Mouse (Mus musculus): Measurements from ENCODE around the gene Kdm1b. TPM values are rescaled to one million over a fixed set of nuclear protein-coding genes. Genes with fewer than 3 reads are reported as not detected.

Kdm1b gene
- polyA plus RNA-seq, 1 experiment, result 12.3 TPM

DNA sequence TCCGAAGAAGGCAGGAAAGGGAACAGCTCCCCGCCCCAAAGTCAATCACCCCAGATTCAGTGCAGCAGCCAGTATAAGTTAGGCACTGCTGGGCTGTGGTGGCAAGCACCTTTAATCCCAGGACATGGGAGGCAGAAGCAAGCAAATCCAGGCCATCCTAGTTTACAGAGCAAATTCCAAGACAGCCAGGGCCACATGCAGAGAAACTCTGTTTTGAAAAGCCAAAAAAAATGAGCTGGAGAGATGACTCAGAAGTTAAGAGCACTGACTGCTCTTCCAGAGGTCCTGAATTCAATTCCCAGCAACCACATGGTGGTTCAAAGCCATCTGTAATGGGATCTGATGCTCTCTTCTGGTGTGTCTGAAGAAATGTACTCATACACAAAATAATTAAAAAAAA, 50.5 kb downstream of the Kdm1b start:
- H3K27me3 ChIP-seq (ENCODE audit: control insufficient read depth, insufficient read depth, low read length, poor library complexity, severe bottlenecking), result no peaks in the 10 kb centered on the region
- H3K27ac ChIP-seq (ENCODE audit: insufficient read depth, low read length), result no peak overlapping the region
- no peak overlapping the region for H3K4me3 ChIP-seq (ENCODE audit: low read depth, low read length)
- no peak for TF ChIP-seq EP300 (IDR thresholded peaks at IDR 0.05; ENCODE audit: insufficient read depth, low read depth, low read length)
- no peak for TF ChIP-seq POLR2A (IDR thresholded peaks at IDR 0.05; ENCODE audit: insufficient read depth, low read length)
- no peak for TF ChIP-seq CTCF (IDR thresholded peaks at IDR 0.05; ENCODE audit: low read depth, low read length)
- peaks cover 66% of the 10 kb centered on the region for H3K36me3 ChIP-seq (ENCODE audit: control insufficient read depth, insufficient read depth, low read length, poor library complexity, severe bottlenecking)
- no peak overlapping the region for H3K9ac ChIP-seq (ENCODE audit: low read depth, poor library complexity, severe bottlenecking)
- H3K9me3 ChIP-seq (replicated peaks; ENCODE audit: control insufficient read depth, insufficient read depth, low read length, poor library complexity, severe bottlenecking), result no peaks in the 10 kb centered on the region
- H3K4me1 ChIP-seq (ENCODE audit: control insufficient read depth, insufficient read depth, low read length), result no peaks in the 10 kb centered on the region

DNA sequence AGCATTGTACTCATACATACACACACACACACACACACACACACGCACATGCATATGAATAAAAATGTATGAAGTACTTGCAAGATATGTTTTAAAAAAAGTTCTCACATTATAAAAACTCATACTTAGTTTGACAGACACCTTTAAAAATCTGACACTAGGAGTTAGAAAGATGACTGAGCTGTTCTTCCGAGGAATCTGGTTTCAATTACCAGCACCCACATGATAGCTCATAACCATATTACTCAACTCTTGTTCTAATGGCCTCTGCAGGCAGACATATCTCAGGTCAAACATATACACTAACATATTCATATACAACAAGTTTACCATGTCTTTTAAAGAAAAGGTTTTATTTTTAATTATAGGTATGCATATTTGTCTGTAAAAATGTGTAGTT, 53.3 kb downstream of the Kdm1b start:
- TF ChIP-seq POLR2A (IDR thresholded peaks at IDR 0.05; ENCODE audit: insufficient read depth, low read length) (no peak), EP300 (IDR thresholded peaks at IDR 0.05; ENCODE audit: insufficient read depth, low read depth, low read length) (no peak), CTCF (IDR thresholded peaks at IDR 0.05; ENCODE audit: low read depth, low read length) (no peak)
- H3K9ac ChIP-seq (ENCODE audit: low read depth, poor library complexity, severe bottlenecking), result no peak overlapping the region
- no peaks in the 10 kb centered on the region for H3K4me1 ChIP-seq (ENCODE audit: control insufficient read depth, insufficient read depth, low read length)
- H3K27me3 ChIP-seq (ENCODE audit: control insufficient read depth, insufficient read depth, low read length, poor library complexity, severe bottlenecking), result no peaks in the 10 kb centered on the region
- peaks cover 65% of the 10 kb centered on the region for H3K36me3 ChIP-seq (ENCODE audit: control insufficient read depth, insufficient read depth, low read length, poor library complexity, severe bottlenecking)
- no peak overlapping the region for H3K27ac ChIP-seq (ENCODE audit: insufficient read depth, low read length)
- H3K4me3 ChIP-seq (ENCODE audit: low read depth, low read length), result no peak overlapping the region
- no peaks in the 10 kb centered on the region for H3K9me3 ChIP-seq (replicated peaks; ENCODE audit: control insufficient read depth, insufficient read depth, low read length, poor library complexity, severe bottlenecking)

DNA sequence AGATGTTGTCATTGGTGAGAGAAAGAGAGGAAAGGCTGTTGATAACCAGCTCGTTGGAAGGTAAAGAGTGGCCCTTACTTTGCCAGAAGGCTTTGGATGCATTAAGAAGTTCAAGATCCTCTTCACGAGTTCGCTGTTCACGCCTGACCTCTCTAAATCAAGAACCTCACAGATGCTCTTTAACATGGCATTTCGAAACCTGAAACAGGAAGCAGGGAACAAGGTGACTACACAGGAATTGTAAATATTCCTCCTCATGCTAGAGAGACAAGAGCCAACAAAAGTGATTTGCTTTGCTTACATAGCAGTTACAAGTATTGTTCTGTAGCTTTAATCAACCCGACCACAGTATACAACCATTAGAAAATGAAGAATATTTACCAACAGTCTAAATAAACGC, 56.0 kb downstream of the Kdm1b start:
- Histone ChIP-seq H3K4me1 (ENCODE audit: control insufficient read depth, insufficient read depth, low read length) (no peaks in the 10 kb centered on the region), H3K27me3 (ENCODE audit: control insufficient read depth, insufficient read depth, low read length, poor library complexity, severe bottlenecking) (no peaks in the 10 kb centered on the region), H3K9ac (ENCODE audit: low read depth, poor library complexity, severe bottlenecking) (no peak overlapping the region), H3K4me3 (ENCODE audit: low read depth, low read length) (no peak overlapping the region), H3K27ac (ENCODE audit: insufficient read depth, low read length) (no peak overlapping the region), H3K9me3 (replicated peaks; ENCODE audit: control insufficient read depth, insufficient read depth, low read length, poor library complexity, severe bottlenecking) (no peaks in the 10 kb centered on the region), H3K36me3 (ENCODE audit: control insufficient read depth, insufficient read depth, low read length, poor library complexity, severe bottlenecking) (peaks cover 68% of the 10 kb centered on the region)
- TF ChIP-seq EP300 (IDR thresholded peaks at IDR 0.05; ENCODE audit: insufficient read depth, low read depth, low read length) (no peak), POLR2A (IDR thresholded peaks at IDR 0.05; ENCODE audit: insufficient read depth, low read length) (no peak), CTCF (IDR thresholded peaks at IDR 0.05; ENCODE audit: low read depth, low read length) (no peak)

DNA sequence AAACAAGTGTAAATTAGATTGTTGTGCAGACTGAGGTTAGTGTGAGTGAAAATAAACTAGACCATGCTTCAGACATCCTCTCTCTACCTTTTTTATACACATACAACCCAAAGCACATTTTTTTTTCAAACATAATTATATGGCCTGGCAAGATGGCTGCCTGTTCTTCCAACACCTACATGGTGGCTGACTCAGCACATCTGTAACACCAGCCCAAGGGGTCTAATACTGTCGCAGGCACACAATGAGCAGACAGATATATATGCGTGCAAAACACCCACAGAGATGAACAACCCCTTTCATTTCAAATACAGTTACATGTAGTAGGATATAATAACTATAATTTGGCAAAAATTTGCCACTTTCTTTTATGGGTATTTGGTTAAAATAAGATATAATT, 57.3 kb downstream of the Kdm1b start:
- TF ChIP-seq EP300 (IDR thresholded peaks at IDR 0.05; ENCODE audit: insufficient read depth, low read depth, low read length) (no peak), POLR2A (IDR thresholded peaks at IDR 0.05; ENCODE audit: insufficient read depth, low read length) (no peak), CTCF (IDR thresholded peaks at IDR 0.05; ENCODE audit: low read depth, low read length) (no peak)

DNA sequence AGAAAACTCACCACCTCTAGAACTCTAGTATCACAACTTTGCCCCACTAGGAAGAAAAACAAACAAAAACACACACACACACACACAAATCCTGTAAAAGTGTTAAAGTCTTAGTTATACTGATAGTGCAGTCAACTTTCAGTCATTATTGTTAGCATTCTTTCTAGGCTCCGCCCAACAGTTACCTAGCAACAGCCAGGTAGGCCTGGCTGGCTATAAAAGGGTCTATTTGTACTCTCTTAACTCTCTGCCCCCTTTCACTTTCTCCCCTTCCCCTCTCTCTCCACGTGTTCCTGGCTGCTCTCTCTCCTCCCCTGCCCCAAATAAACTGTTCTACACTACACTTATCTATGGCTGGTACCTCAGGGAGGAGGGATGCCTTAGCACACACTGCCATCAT, 60.8 kb downstream of the Kdm1b start:
- Histone ChIP-seq H3K27me3 (ENCODE audit: control insufficient read depth, insufficient read depth, low read length, poor library complexity, severe bottlenecking) (no peaks in the 10 kb centered on the region), H3K9me3 (replicated peaks; ENCODE audit: control insufficient read depth, insufficient read depth, low read length, poor library complexity, severe bottlenecking) (no peaks in the 10 kb centered on the region), H3K4me3 (ENCODE audit: low read depth, low read length) (peak overlapping the region; percentile 48), H3K27ac (ENCODE audit: insufficient read depth, low read length) (no peak overlapping the region), H3K36me3 (ENCODE audit: control insufficient read depth, insufficient read depth, low read length, poor library complexity, severe bottlenecking) (peaks cover 33% of the 10 kb centered on the region), H3K4me1 (ENCODE audit: control insufficient read depth, insufficient read depth, low read length) (no peaks in the 10 kb centered on the region), H3K9ac (ENCODE audit: low read depth, poor library complexity, severe bottlenecking) (peak overlapping the region; percentile 99; the same call in 1 of the 2 replicates)
- TF ChIP-seq CTCF (IDR thresholded peaks at IDR 0.05; ENCODE audit: low read depth, low read length), result no peak
- TF ChIP-seq EP300 (IDR thresholded peaks at IDR 0.05; ENCODE audit: insufficient read depth, low read depth, low read length), result no peak
- TF ChIP-seq POLR2A (IDR thresholded peaks at IDR 0.05; ENCODE audit: insufficient read depth, low read length), result no peak

More for the DNA sequence above, 57.3 kb downstream of the Kdm1b start:
- H3K9ac ChIP-seq (ENCODE audit: low read depth, poor library complexity, severe bottlenecking), result no peak overlapping the region
- H3K27ac ChIP-seq (ENCODE audit: insufficient read depth, low read length), result no peak overlapping the region
- no peaks in the 10 kb centered on the region for H3K27me3 ChIP-seq (ENCODE audit: control insufficient read depth, insufficient read depth, low read length, poor library complexity, severe bottlenecking)
- H3K36me3 ChIP-seq (ENCODE audit: control insufficient read depth, insufficient read depth, low read length, poor library complexity, severe bottlenecking), result peaks cover 59% of the 10 kb centered on the region
- H3K4me3 ChIP-seq (ENCODE audit: low read depth, low read length), result no peak overlapping the region
- no peaks in the 10 kb centered on the region for H3K4me1 ChIP-seq (ENCODE audit: control insufficient read depth, insufficient read depth, low read length)
- no peaks in the 10 kb centered on the region for H3K9me3 ChIP-seq (replicated peaks; ENCODE audit: control insufficient read depth, insufficient read depth, low read length, poor library complexity, severe bottlenecking)

DNA sequence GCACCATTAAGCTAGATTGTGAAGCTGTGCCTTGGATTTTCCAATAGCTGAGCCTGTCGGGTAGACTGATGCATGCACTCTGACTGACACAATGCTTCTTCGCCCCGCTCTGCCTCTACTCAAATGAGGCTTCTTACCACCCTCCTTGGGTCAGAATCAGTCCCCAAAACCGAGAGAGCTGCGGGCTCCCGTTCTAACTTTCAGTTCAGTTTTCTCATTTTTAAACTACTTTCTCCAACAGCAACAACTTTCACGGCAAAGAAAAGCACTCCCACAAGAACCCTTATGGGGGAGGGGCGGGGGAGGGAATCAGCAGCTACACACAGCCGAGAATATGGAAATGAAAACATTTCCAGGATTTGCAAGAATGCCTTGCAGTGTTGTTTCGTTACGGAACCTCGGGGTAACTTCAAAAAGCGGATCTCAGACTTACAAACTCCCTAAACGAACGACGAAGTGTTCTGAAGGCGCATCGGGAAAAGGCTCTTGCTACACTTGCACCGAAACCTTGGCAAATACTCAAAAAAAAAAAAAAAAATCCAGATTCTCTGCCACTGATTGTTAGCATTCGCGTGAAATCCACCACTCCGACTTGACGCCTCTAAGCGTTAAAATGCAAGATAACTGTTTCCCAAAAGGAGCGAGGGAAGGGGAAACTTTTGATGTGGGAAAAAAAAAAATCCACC, 61.7 kb downstream of the Kdm1b start:
- Histone ChIP-seq H3K4me3 (ENCODE audit: low read depth, low read length) (peak overlapping the region; percentile 74), H3K27ac (ENCODE audit: insufficient read depth, low read length) (peak overlapping the region; percentile 3; the same call in 1 of the 2 replicates), H3K27me3 (ENCODE audit: control insufficient read depth, insufficient read depth, low read length, poor library complexity, severe bottlenecking) (no peaks in the 10 kb centered on the region), H3K36me3 (ENCODE audit: control insufficient read depth, insufficient read depth, low read length, poor library complexity, severe bottlenecking) (peaks cover 26% of the 10 kb centered on the region), H3K9ac (ENCODE audit: low read depth, poor library complexity, severe bottlenecking) (peak overlapping the region; percentile 99), H3K9me3 (replicated peaks; ENCODE audit: control insufficient read depth, insufficient read depth, low read length, poor library complexity, severe bottlenecking) (no peaks in the 10 kb centered on the region), H3K4me1 (ENCODE audit: control insufficient read depth, insufficient read depth, low read length) (no peaks in the 10 kb centered on the region)
- TF ChIP-seq EP300 (IDR thresholded peaks at IDR 0.05; ENCODE audit: insufficient read depth, low read depth, low read length) (no peak), CTCF (IDR thresholded peaks at IDR 0.05; ENCODE audit: low read depth, low read length) (no peak), POLR2A (IDR thresholded peaks at IDR 0.05; ENCODE audit: insufficient read depth, low read length) (no peak)

Data from ES-Bruce4 (cell line).